Mouse (Mus musculus): ENCODE measurements at regions not wholly inside any gene's neighbourhood (a gene's known extent, or its start where the extent isn't known, plus 50 kb on each side); places are given as distances from the start of the nearest gene placed in this dataset.

GRCm38 (mm10) chr15:6016637-6017049 is 282.9 kb upstream of the Dab2 start:
- TF ChIP-seq CTCF (IDR thresholded peaks at IDR 0.05; ENCODE audit: low read depth, low read length) (no peak), POLR2A (IDR thresholded peaks at IDR 0.05; ENCODE audit: extremely low read depth, insufficient read depth, low read length) (no peak)
